Mouse (Mus musculus): Measurements from ENCODE around the gene Sycn. TPM values are rescaled to one million over a fixed set of nuclear protein-coding genes. Genes with fewer than 3 reads are reported as not detected.

Sycn gene
- polyA plus RNA-seq (2012; rRNA removed) = not detected in 2 replicates

GRCm38 (mm10) chr7:28540526-28540925, at the start of gene Sycn:
Gene Sycn, plus strand, starts transcription at chr7:28540885.

GRCm38 (mm10) chr7:28510405-28510974, 30.2 kb upstream of the Sycn start, which contains the start of gene Ifnl2:
Gene Ifnl2, minus strand, starts transcription at chr7:28510455.

GRCm38 (mm10) chr7:28522536-28522935, 18.1 kb upstream of the Sycn start, which contains the start of gene Ifnl3:
Gene Ifnl3, plus strand, starts transcription at chr7:28522836.

GRCm38 (mm10) chr7:28547154-28547553, 6.5 kb downstream of the Sycn start, which contains the start of gene Nccrp1:
Gene Nccrp1, minus strand, starts transcription at chr7:28547254.

Other genes with a start within 250 kb of the Sycn start
- 0.65 and 3.9 TPM in 2 replicates for gene Selenov, start 249.7 kb upstream of the Sycn start, polyA plus RNA-seq (2012; rRNA removed)
- gene Dll3, start 238.6 kb upstream of the Sycn start, polyA plus RNA-seq (2012; rRNA removed) = 41.2 and 93.1 TPM in 2 replicates
- gene Timm50, start 228.8 kb upstream of the Sycn start, polyA plus RNA-seq (2012; rRNA removed) = 99.1 and 125 TPM in 2 replicates
- 102 and 105 TPM in 2 replicates for gene Supt5, start 202.1 kb upstream of the Sycn start, polyA plus RNA-seq (2012; rRNA removed)
- gene Rps16, start 190.2 kb upstream of the Sycn start, polyA plus RNA-seq (2012; rRNA removed) = 2,195 and 2,197 TPM in 2 replicates
- gene Plekhg2, start 168.3 kb upstream of the Sycn start, polyA plus RNA-seq (2012; rRNA removed) = 44.0 and 64.1 TPM in 2 replicates
- gene Zfp36, start 160.6 kb upstream of the Sycn start, polyA plus RNA-seq (2012; rRNA removed) = 3.4 and 4.2 TPM in 2 replicates
- 32.8 and 45.9 TPM in 2 replicates for gene Med29, start 148.2 kb upstream of the Sycn start, polyA plus RNA-seq (2012; rRNA removed)
- 124 and 409 TPM in 2 replicates for gene Paf1, start 147.9 kb upstream of the Sycn start, polyA plus RNA-seq (2012; rRNA removed)
- 10.2 and 17.1 TPM in 2 replicates for gene Gmfg, start 103.4 kb upstream of the Sycn start, polyA plus RNA-seq (2012; rRNA removed)
- gene Lrfn1, start 88.9 kb upstream of the Sycn start, polyA plus RNA-seq (2012; rRNA removed) = 17.1 and 23.3 TPM in 2 replicates
- gene Ifnl2, start 30.4 kb upstream of the Sycn start, polyA plus RNA-seq (2012; rRNA removed) = not detected in 2 replicates
- gene Ifnl3, start 18.0 kb upstream of the Sycn start, polyA plus RNA-seq (2012; rRNA removed) = not detected in 2 replicates
- 0.07 TPM in 1 of 2 replicates, not detected in the other for gene Nccrp1, start 6.4 kb downstream of the Sycn start, polyA plus RNA-seq (2012; rRNA removed)
- gene Samd4b, start 57.3 kb downstream of the Sycn start, polyA plus RNA-seq (2012; rRNA removed) = 47.4 and 72.3 TPM in 2 replicates
- 30.7 and 42.8 TPM in 2 replicates for gene Pak4, start 57.3 kb downstream of the Sycn start, polyA plus RNA-seq (2012; rRNA removed)
- gene Acp7, start 90.4 kb downstream of the Sycn start, polyA plus RNA-seq (2012; rRNA removed) = 0.05 TPM in 1 of 2 replicates, not detected in the other
- 5.5 and 12.1 TPM in 2 replicates for gene Fbxo27, start 152.0 kb downstream of the Sycn start, polyA plus RNA-seq (2012; rRNA removed)
- gene Fbxo17, start 175.9 kb downstream of the Sycn start, polyA plus RNA-seq (2012; rRNA removed) = 5.6 and 10.4 TPM in 2 replicates
- gene Mrps12, start 200.9 kb downstream of the Sycn start, polyA plus RNA-seq (2012; rRNA removed) = 66.2 and 163 TPM in 2 replicates
- gene Sars2, start 201.1 kb downstream of the Sycn start, polyA plus RNA-seq (2012; rRNA removed) = 28.0 and 31.2 TPM in 2 replicates
- 1.3 and 1.7 TPM in 2 replicates for gene Ccer2, start 215.3 kb downstream of the Sycn start, polyA plus RNA-seq (2012; rRNA removed)
- gene Sirt2, start 225.8 kb downstream of the Sycn start, polyA plus RNA-seq (2012; rRNA removed) = 70.2 and 74.6 TPM in 2 replicates
- gene Nfkbib, start 226.6 kb downstream of the Sycn start, polyA plus RNA-seq (2012; rRNA removed) = 22.2 and 23.3 TPM in 2 replicates
- 1.7 and 3.6 TPM in 2 replicates for gene Rinl, start 248.1 kb downstream of the Sycn start, polyA plus RNA-seq (2012; rRNA removed)